Mouse (Mus musculus) cerebellum, adult 8-10 months (tissue): ENCODE results near the gene Olfr1174-ps.

Experiments used
- DNase-seq: peaks from one replicate; pipeline ENCODE4 v3.0.0; 2022

The Olfr1174-ps gene

DNA sequence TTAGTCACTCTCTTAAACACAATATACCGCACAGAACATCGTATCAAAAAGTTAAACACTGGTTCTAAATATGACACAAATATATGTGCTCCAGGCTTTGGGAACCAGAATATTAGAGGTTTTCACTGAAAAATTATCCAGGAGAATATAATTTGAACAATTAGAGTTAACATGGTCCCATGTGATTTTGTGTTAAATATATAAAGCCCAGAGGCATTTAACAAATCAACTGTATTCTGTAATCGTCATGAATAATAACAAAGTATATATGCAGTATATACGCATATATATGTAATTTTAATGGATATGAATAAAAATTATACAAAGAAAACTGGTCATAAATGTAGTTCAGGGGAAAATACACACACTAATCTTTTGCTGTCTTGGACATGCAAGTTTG lies at the start of gene Olfr1174-ps:
Gene Olfr1174-ps, minus strand, starts transcription at position 101 of the 400 bp plus-strand sequence.
- no peak for DNase-seq

DNA sequence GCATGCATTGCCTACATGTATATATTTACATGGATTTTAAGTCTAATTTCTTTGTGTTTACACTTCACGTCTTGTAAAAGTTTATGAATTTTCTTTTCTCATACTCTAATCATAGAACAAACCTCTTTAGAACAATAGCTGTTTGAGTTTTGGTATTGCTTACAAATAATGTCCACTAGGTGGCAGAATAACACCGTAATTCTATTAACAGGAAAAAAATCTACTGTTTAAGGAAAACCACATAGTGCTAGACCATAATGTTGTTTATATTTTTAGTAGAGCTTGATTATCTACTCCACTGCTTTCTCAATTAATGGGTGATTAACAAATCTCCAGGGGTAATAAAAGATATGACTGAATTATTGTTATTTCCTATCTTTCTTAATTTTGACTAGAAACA lies 41.4 kb upstream of the Olfr1174-ps start:
- no peak for DNase-seq

DNA sequence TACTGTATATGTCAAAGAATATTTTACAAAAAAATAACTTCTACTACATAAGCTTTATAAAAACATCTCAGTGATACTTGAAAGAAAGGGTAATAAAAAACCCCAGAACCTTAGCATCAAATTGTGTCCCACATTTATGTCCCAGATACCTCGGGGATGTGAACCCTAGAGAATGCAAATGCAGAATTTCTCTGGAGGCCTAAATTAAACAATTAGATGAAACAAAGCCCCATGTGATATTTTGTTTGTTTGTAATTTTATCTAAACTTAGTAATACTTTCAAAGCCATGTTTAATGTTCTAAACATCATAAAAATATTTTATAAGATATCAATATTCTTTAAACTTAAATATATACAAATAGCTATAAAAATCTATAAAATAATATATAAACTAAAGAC lies 31.5 kb upstream of the Olfr1174-ps start, which contains the start of gene Olfr1177-ps:
Gene Olfr1177-ps, minus strand, starts transcription at position 101 of the 400 bp plus-strand sequence.
- no peak for DNase-seq

DNA sequence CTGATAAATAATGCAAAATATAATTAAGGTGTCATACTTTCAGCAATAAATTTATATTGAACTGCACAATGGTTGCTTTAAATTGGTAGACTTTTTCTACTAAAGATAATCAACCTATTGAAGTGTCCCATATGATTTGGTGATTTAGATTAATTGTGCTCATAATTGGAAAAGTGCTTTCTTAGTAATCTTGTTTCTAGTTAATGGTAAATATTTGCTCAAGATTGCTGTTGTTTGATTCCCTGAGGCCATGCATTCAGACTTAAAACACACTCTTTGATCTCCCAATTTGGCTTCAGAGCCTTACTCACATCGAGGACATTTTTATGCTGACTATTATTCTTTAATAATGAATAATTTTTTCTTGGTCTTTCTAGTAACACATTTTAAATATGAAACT lies 21.5 kb upstream of the Olfr1174-ps start, which contains the start of gene Olfr1176:
Gene Olfr1176, plus strand, starts transcription at position 301 of the 400 bp plus-strand sequence.
- no peak for DNase-seq

DNA sequence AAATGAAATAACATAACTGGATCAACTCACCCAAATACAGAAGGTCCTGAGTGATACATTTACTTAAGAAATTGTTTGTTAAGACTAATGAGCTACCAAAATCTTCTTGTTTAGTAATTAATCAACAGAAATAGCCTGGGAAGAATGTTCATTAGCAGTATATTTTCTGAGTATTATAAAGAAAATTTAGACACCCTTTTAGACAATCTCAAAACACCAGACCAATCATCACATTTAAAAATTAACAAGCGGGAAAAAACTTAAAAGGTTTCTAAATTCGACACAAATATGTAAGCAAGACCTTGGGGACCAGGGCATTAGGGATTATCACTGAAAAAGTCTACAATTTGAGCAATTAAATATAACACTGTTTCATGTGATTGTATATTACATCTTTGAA lies 12.2 kb upstream of the Olfr1174-ps start, which contains the start of gene Olfr1175-ps:
Gene Olfr1175-ps, minus strand, starts transcription at position 101 of the 400 bp plus-strand sequence.
- no peak for DNase-seq

DNA sequence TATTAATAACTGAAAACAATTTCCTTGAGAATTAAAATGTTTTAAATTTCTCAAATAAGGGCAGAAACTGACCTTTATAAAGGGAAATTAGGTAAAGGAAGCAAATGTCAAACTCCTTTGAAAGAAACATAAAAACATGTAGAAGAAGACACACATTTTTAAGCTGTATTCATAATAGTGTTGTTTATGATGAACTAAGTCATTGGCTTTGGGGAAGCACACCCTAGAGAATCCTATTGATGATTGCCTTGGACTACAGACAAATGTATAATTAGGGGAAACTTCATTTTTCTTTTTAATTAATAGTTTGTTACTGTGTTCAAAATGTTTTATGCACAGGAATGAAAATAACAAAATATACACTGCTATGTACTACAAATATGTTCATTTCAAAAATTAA lies 35.2 kb downstream of the Olfr1174-ps start, which contains the start of gene Olfr1173:
Gene Olfr1173, minus strand, starts transcription at position 101 of the 400 bp plus-strand sequence.
- DNase-seq = no peak
